Mouse (Mus musculus): ENCODE measurements around the gene Npnt. TPM values are rescaled to one million over a fixed set of nuclear protein-coding genes. Genes with fewer than 3 reads are reported as not detected.

The Npnt gene
- polyA plus RNA-seq, 1 experiment: not detected

DNA sequence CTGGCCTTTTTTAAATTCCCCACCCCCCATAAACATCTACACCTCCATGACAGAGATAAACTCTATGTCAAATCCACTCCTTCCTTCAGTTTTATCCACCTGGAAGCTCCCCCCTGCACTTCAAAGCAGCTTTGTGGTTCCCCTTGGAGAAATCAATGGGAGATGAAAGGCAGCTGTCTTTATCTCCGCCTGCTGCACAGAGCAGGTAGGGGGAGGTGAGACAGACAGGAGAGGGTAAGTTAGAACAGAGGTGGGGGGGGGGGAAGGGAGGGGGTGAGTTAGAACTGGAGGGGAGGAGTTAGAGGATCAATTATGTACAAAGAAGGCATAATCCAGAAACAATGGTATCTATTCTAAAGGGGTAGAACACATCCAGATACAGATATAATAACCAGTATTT is 98.7 kb downstream of the Npnt start:
- no peak overlapping the region for H3K27ac ChIP-seq (ENCODE audit: insufficient read depth, low read depth, low read length)
- H3K4me3 ChIP-seq (ENCODE audit: insufficient read depth, low read length): no peak overlapping the region
- no peaks in the 10 kb centered on the region for H3K4me1 ChIP-seq (ENCODE audit: control insufficient read depth, insufficient read depth, low read length)
- TF ChIP-seq POLR2A (IDR thresholded peaks at IDR 0.05; ENCODE audit: borderline replicate concordance, low read depth, low read length) (no peak), CTCF (IDR thresholded peaks at IDR 0.05; ENCODE audit: low read depth, low read length) (no peak)

DNA sequence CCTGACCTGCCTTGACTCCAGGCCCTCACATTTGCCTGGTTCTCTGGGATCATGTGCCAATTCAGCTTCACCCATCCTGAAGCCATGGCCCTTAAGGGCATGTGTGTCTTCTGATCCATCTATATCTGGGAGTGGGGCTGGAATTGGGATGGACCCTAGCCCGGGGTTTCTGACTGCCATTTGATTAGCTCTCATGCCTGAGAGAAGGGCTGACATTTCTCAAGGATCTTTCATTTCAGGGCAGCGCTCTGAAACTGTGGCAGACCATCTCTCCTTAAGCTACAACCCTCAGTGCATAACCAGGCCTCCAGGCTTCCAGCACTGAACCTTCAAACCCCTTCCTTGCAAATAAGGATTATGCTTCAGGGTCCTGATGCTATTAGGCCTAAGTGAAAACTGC is 99.7 kb downstream of the Npnt start:
- Histone ChIP-seq H3K27ac (ENCODE audit: insufficient read depth, low read depth, low read length) (no peak overlapping the region), H3K4me1 (ENCODE audit: control insufficient read depth, insufficient read depth, low read length) (no peaks in the 10 kb centered on the region), H3K4me3 (ENCODE audit: insufficient read depth, low read length) (no peak overlapping the region)
- TF ChIP-seq POLR2A (IDR thresholded peaks at IDR 0.05; ENCODE audit: borderline replicate concordance, low read depth, low read length): no peak
- TF ChIP-seq CTCF (IDR thresholded peaks at IDR 0.05; ENCODE audit: low read depth, low read length): no peak

DNA sequence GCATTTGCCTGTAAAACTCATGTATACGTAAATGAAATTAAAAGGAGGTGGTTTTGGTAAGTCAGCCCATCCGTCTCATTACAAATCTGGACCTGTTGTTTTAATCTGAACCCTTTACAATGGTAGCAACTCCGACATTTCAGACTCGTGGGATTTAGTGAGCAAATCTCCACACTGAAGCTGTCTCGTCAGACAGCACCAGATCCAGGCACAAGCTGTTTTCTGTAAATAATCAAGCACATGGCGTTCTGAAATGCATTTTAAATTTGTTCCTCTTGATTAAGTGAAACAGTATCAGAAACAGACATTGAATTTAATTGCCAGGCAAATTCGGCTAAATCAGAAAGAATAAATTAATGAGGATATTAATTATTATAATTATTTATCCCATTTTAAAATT is 100.4 kb downstream of the Npnt start:
- Histone ChIP-seq H3K4me1 (ENCODE audit: control insufficient read depth, insufficient read depth, low read length) (no peaks in the 10 kb centered on the region), H3K27ac (ENCODE audit: insufficient read depth, low read depth, low read length) (no peak overlapping the region), H3K4me3 (ENCODE audit: insufficient read depth, low read length) (no peak overlapping the region)
- TF ChIP-seq POLR2A (IDR thresholded peaks at IDR 0.05; ENCODE audit: borderline replicate concordance, low read depth, low read length): no peak
- no peak for TF ChIP-seq CTCF (IDR thresholded peaks at IDR 0.05; ENCODE audit: low read depth, low read length)

DNA sequence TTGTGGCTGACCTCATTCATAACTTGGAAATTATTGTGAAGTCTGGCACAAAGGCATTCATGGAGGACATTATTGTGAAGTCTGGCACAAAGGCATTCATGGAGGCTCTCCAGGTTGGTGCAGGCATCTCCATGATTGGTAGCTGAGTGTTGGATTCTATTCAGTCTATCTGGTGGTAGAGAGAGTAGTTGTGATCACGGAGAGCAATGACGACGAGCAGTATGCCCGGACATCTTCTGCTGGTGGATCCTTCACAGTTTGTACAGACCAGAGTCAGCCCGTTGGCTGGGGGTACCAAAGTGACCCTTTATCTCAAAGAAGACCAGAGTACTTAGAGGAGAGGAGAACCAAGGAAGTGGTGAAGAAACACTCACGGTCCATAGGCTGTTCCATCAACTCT is 107.4 kb downstream of the Npnt start:
- Histone ChIP-seq H3K4me3 (ENCODE audit: insufficient read depth, low read length) (no peak overlapping the region), H3K4me1 (ENCODE audit: control insufficient read depth, insufficient read depth, low read length) (no peaks in the 10 kb centered on the region), H3K27ac (ENCODE audit: insufficient read depth, low read depth, low read length) (no peak overlapping the region)
- TF ChIP-seq POLR2A (IDR thresholded peaks at IDR 0.05; ENCODE audit: borderline replicate concordance, low read depth, low read length): no peak

DNA sequence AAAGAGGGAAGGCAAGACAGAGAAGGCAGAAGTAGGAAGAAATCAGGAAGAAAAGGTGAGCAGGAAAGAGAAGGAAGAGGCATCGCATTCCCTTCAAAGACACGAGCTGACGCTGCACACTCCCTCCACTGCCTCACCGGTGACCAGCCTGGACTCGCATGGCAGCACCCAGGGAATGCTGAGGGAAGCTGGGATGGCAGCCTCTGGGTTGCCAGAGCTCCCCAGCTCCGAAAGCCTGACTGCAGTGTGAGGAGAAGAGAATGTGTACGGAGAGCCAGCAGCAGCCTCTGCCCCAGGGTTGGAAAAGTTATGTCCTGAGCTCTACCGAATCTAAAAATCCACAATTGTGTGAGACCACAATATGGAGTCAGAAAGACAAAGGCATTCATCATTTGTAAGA is 110.6 kb downstream of the Npnt start:
- TF ChIP-seq POLR2A (IDR thresholded peaks at IDR 0.05; ENCODE audit: borderline replicate concordance, low read depth, low read length) (no peak), CTCF (IDR thresholded peaks at IDR 0.05; ENCODE audit: low read depth, low read length) (no peak)
- no peak overlapping the region for H3K4me3 ChIP-seq (ENCODE audit: insufficient read depth, low read length)
- no peaks in the 10 kb centered on the region for H3K4me1 ChIP-seq (ENCODE audit: control insufficient read depth, insufficient read depth, low read length)
- H3K27ac ChIP-seq (ENCODE audit: insufficient read depth, low read depth, low read length): no peak overlapping the region

DNA sequence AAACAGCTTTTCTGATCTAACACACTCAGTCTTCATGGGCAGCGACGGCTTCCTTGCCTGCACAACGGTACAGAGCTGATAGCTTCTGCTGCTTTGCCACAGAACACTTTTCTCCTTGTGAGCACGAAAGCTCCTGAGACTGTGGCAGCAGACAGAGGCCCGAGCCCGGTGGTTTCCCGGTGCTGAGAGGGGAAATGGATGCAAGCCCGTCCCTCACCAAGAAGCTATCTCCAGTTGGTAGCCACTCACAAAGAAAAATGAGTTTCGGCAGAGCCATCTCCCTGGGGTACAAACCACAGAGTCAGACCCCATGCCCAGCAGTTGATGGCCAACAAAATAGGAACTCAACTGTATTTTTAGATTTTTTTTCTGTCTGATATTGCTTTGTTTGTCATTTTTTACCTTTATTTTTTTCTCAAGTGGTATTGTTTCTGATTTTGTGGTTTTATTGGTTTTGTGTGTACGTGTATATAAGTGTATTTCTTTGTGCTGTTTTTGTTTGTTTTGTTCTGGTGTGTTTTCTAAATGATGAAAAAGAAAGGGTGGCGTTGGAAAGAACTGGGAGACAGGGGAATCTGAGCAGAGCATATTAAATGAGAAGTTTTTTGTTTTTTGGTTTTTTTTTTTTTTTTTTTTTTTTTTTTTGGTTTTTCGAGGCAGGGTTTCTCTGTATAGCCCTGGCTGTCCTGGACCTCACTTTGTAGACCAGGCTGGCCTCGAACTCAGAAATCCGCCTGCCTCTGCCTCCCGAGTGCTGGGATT is 111.3 kb downstream of the Npnt start:
- no peaks in the 10 kb centered on the region for H3K4me1 ChIP-seq (ENCODE audit: control insufficient read depth, insufficient read depth, low read length)
- no peak overlapping the region for H3K27ac ChIP-seq (ENCODE audit: insufficient read depth, low read depth, low read length)
- H3K4me3 ChIP-seq (ENCODE audit: insufficient read depth, low read length): no peak overlapping the region
- TF ChIP-seq POLR2A (IDR thresholded peaks at IDR 0.05; ENCODE audit: borderline replicate concordance, low read depth, low read length): no peak
- TF ChIP-seq CTCF (IDR thresholded peaks at IDR 0.05; ENCODE audit: low read depth, low read length): no peak

DNA sequence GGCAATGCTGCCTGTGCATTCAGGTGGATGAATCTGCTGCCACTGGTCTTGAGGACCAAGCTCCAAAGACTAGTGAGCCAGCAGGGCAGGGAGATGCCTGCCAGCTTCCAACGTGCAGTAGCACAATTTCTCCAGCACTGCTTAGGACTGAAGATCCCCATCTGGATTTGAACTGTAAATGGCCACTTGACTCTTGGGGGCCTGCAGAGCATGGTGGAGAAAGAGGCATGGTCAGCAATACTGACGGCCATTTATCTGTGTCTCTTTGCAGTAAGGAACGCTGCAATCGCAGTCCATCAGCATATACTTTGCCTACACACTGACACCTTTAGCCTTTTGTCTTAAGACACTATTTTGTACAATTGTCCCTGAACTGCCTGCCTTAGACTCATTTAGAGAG is 113.0 kb downstream of the Npnt start:
- H3K4me3 ChIP-seq (ENCODE audit: insufficient read depth, low read length): no peak overlapping the region
- TF ChIP-seq CTCF (IDR thresholded peaks at IDR 0.05; ENCODE audit: low read depth, low read length) (no peak), POLR2A (IDR thresholded peaks at IDR 0.05; ENCODE audit: borderline replicate concordance, low read depth, low read length) (no peak)
- H3K27ac ChIP-seq (ENCODE audit: insufficient read depth, low read depth, low read length): no peak overlapping the region
- H3K4me1 ChIP-seq (ENCODE audit: control insufficient read depth, insufficient read depth, low read length): no peaks in the 10 kb centered on the region

DNA sequence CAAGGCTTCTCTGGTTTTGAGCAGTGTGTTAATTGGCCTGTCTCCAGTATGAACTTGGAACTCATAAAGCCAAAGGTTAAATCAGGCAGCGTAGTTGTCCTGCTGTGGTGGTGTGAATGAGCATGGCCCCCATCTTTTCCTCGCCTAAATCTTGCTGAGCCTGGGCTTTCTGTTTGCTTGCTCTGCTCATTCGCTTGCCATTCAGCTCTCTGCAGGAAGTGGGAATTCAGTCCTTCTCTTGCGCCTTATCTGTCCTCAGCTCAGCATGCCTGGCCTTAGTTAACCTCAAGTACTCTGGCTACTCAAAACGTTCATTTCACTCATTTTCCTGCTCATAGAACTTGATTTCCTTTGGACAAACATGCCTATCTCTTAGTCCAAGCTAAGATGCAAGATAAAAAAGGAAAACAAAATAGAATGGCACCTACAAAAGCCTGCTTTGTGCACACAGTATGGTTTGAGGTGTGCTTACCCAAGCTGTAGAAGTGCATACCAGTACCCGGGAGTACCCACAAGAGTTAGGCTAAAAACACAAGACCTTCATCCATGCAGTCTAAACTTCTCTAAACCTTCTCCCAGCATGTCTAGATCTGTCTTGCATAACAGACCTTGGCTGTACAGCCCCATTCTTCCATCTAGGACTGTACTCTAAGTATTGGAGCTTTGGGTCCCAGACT is 114.8 kb downstream of the Npnt start:
- no peak for TF ChIP-seq POLR2A (IDR thresholded peaks at IDR 0.05; ENCODE audit: borderline replicate concordance, low read depth, low read length)
- TF ChIP-seq CTCF (IDR thresholded peaks at IDR 0.05; ENCODE audit: low read depth, low read length): no peak
- Histone ChIP-seq H3K4me1 (ENCODE audit: control insufficient read depth, insufficient read depth, low read length) (no peaks in the 10 kb centered on the region), H3K27ac (ENCODE audit: insufficient read depth, low read depth, low read length) (no peak overlapping the region), H3K4me3 (ENCODE audit: insufficient read depth, low read length) (no peak overlapping the region)

Other genes with a start within 250 kb of the Npnt start
- gene Ints12, start 141.5 kb upstream of the Npnt start, polyA plus RNA-seq (2012; ENCODE audit: insufficient read depth, insufficient read length, missing spikeins): 32.5 and 38.8 TPM in 2 replicates
- gene Gstcd, start 141.7 kb upstream of the Npnt start, polyA plus RNA-seq (2012; ENCODE audit: insufficient read depth, insufficient read length, missing spikeins): 3.2 and 4.5 TPM in 2 replicates

All from bone marrow macrophage, adult 2 months (primary cell).